Mouse (Mus musculus): ENCODE results near the gene Mycl.
"Not testable (repeated sequence)": the region's sequence is repeated elsewhere in the genome, so short reads cannot be mapped to it uniquely, and the experiment has no call there.

- not testable (repeated sequence) for TF ChIP-seq TAL1 (conservative IDR thresholded peaks at IDR 0.05; ENCODE audit: low read depth, low read length); CTCF (IDR thresholded peaks at IDR 0.05; ENCODE audit: low read depth, low read length); GATA1 (IDR thresholded peaks at IDR 0.05; ENCODE audit: borderline replicate concordance, low read length); GATA2 (IDR thresholded peaks at IDR 0.05; ENCODE audit: borderline replicate concordance, low read depth, low read length); POLR2AphosphoS5 (IDR thresholded peaks at IDR 0.05; ENCODE audit: insufficient replicate concordance, low read depth, low read length)
Measured at GRCm38 (mm10) chr4:123012501-123012900, 17.0 kb downstream of the Mycl start.
